Mouse (Mus musculus) heart, adult 2 months (tissue): ENCODE measurements around the gene Gpr4.

ENCODE experiments used
- CTCF ChIP-seq: fragments of 200-600 bp; IDR thresholded peaks from 2 replicates; pipeline ENCODE4 v1.8.1; 2022; ENCODE audit warnings: antibody characterized with exemption, mild to moderate bottlenecking, moderate library complexity
- EP300 ChIP-seq: fragments of 200-500 bp; IDR thresholded peaks from 2 replicates; pipeline ENCODE4 v1.6.1; 2011; ENCODE audit warnings: low read depth, low read length, control low read depth; ENCODE audit not compliant: insufficient read depth
- POLR2A ChIP-seq: fragments of 200-500 bp; IDR thresholded peaks from 2 replicates; pipeline ENCODE4 v1.6.1; 2011; ENCODE audit warnings: mild to moderate bottlenecking, low read depth, low read length, control low read depth; ENCODE audit not compliant: insufficient read depth

GRCm38 (mm10) chr7:19222189-19222588 lies 9.9 kb downstream of the Gpr4 start:
- no peak for TF ChIP-seq EP300
- no peak for TF ChIP-seq CTCF
- no peak for TF ChIP-seq POLR2A
